Mouse (Mus musculus): ENCODE measurements around the gene Slc35g3. TPM values are rescaled to one million over a fixed set of nuclear protein-coding genes. Genes with fewer than 3 reads are reported as not detected.

Slc35g3 gene
- polyA plus RNA-seq, 1 experiment from 2014 or later: 0.21 TPM

- no peak overlapping the region for H3K4me3 ChIP-seq (ENCODE audit: low read depth, low read length)
- H3K36me3 ChIP-seq (ENCODE audit: control insufficient read depth, insufficient read depth, low read length): peaks cover 12% of the 10 kb centered on the region
- H3K9ac ChIP-seq (ENCODE audit: low read depth, low read length): no peak overlapping the region
- H3K4me1 ChIP-seq (ENCODE audit: control insufficient read depth, insufficient read depth, low read length): no peaks in the 10 kb centered on the region
- H3K27ac ChIP-seq (ENCODE audit: low read length): no peak overlapping the region
- no peak for ATAC-seq
- no peaks in the 10 kb centered on the region for H3K27me3 ChIP-seq (ENCODE audit: control insufficient read depth, insufficient read depth, low read depth, low read length)
- H3K4me2 ChIP-seq (ENCODE audit: low read length): no peak overlapping the region
- no peaks in the 10 kb centered on the region for H3K9me3 ChIP-seq (replicated peaks; ENCODE audit: control insufficient read depth, low read length, poor library complexity, severe bottlenecking)
- 86% methylated on average over 20 of the region's 20 CpGs for whole genome bisulfite sequencing
These were observed 14.7 kb upstream of the Slc35g3 start for GRCm38 (mm10) chr11:69776488-69776887.

GRCm38 (mm10) chr11:69775716-69776115 lies 13.9 kb upstream of the Slc35g3 start:
- Histone ChIP-seq H3K4me1 (ENCODE audit: control insufficient read depth, insufficient read depth, low read length) (no peaks in the 10 kb centered on the region), H3K9ac (ENCODE audit: low read depth, low read length) (no peak overlapping the region), H3K4me3 (ENCODE audit: low read depth, low read length) (no peak overlapping the region), H3K36me3 (ENCODE audit: control insufficient read depth, insufficient read depth, low read length) (peaks cover 12% of the 10 kb centered on the region), H3K9me3 (replicated peaks; ENCODE audit: control insufficient read depth, low read length, poor library complexity, severe bottlenecking) (no peaks in the 10 kb centered on the region), H3K27ac (ENCODE audit: low read length) (no peak overlapping the region), H3K4me2 (ENCODE audit: low read length) (no peak overlapping the region), H3K27me3 (ENCODE audit: control insufficient read depth, insufficient read depth, low read depth, low read length) (no peaks in the 10 kb centered on the region)
- ATAC-seq: no peak
- 74% methylated on average over 10 of the region's 10 CpGs for WGBS

GRCm38 (mm10) chr11:69774961-69775360 lies 13.2 kb upstream of the Slc35g3 start:
- Histone ChIP-seq H3K9me3 (replicated peaks; ENCODE audit: control insufficient read depth, low read length, poor library complexity, severe bottlenecking) (no peaks in the 10 kb centered on the region), H3K4me3 (ENCODE audit: low read depth, low read length) (no peak overlapping the region), H3K27ac (ENCODE audit: low read length) (no peak overlapping the region), H3K9ac (ENCODE audit: low read depth, low read length) (no peak overlapping the region), H3K27me3 (ENCODE audit: control insufficient read depth, insufficient read depth, low read depth, low read length) (no peaks in the 10 kb centered on the region), H3K36me3 (ENCODE audit: control insufficient read depth, insufficient read depth, low read length) (peaks cover 12% of the 10 kb centered on the region), H3K4me2 (ENCODE audit: low read length) (no peak overlapping the region), H3K4me1 (ENCODE audit: control insufficient read depth, insufficient read depth, low read length) (no peaks in the 10 kb centered on the region)
- no peak for ATAC-seq
- 51% methylated on average over 5 of the region's 5 CpGs for WGBS

- Histone ChIP-seq H3K4me1 (ENCODE audit: control insufficient read depth, insufficient read depth, low read length) (peaks cover 23% of the 10 kb centered on the region), H3K4me2 (ENCODE audit: low read length) (peak overlapping the region; percentile 68; the same call in 1 of the 2 replicates), H3K27me3 (ENCODE audit: control insufficient read depth, insufficient read depth, low read depth, low read length) (no peaks in the 10 kb centered on the region), H3K4me3 (ENCODE audit: low read depth, low read length) (no peak overlapping the region), H3K27ac (ENCODE audit: low read length) (no peak overlapping the region), H3K9me3 (replicated peaks; ENCODE audit: control insufficient read depth, low read length, poor library complexity, severe bottlenecking) (no peaks in the 10 kb centered on the region), H3K36me3 (ENCODE audit: control insufficient read depth, insufficient read depth, low read length) (no peaks in the 10 kb centered on the region), H3K9ac (ENCODE audit: low read depth, low read length) (peak overlapping the region; percentile 96; the same call in 1 of the 2 replicates)
- 64% methylated on average over 4 of the region's 4 CpGs for WGBS
- ATAC-seq: no peak
These were observed 5.8 kb upstream of the Slc35g3 start for GRCm38 (mm10) chr11:69767625-69767909.

- WGBS: 63% methylated on average over 13 of the region's 13 CpGs
- Histone ChIP-seq H3K9ac (ENCODE audit: low read depth, low read length) (peak overlapping the region; percentile 96), H3K9me3 (replicated peaks; ENCODE audit: control insufficient read depth, low read length, poor library complexity, severe bottlenecking) (no peaks in the 10 kb centered on the region), H3K36me3 (ENCODE audit: control insufficient read depth, insufficient read depth, low read length) (no peaks in the 10 kb centered on the region), H3K27ac (ENCODE audit: low read length) (peak overlapping the region; percentile 86), H3K4me1 (ENCODE audit: control insufficient read depth, insufficient read depth, low read length) (peaks cover 23% of the 10 kb centered on the region), H3K27me3 (ENCODE audit: control insufficient read depth, insufficient read depth, low read depth, low read length) (no peaks in the 10 kb centered on the region), H3K4me2 (ENCODE audit: low read length) (peak overlapping the region; percentile 68), H3K4me3 (ENCODE audit: low read depth, low read length) (peak overlapping the region; percentile 89)
- no peak; the same call in 1 of the 2 replicates for ATAC-seq
These were observed 5.3 kb upstream of the Slc35g3 start for GRCm38 (mm10) chr11:69766872-69767624.

- Histone ChIP-seq H3K4me1 (ENCODE audit: control insufficient read depth, insufficient read depth, low read length) (peaks cover 23% of the 10 kb centered on the region), H3K4me3 (ENCODE audit: low read depth, low read length) (peak overlapping the region; percentile 89), H3K9me3 (replicated peaks; ENCODE audit: control insufficient read depth, low read length, poor library complexity, severe bottlenecking) (no peaks in the 10 kb centered on the region), H3K36me3 (ENCODE audit: control insufficient read depth, insufficient read depth, low read length) (no peaks in the 10 kb centered on the region), H3K27me3 (ENCODE audit: control insufficient read depth, insufficient read depth, low read depth, low read length) (no peaks in the 10 kb centered on the region), H3K9ac (ENCODE audit: low read depth, low read length) (peak overlapping the region; percentile 96), H3K4me2 (ENCODE audit: low read length) (peak overlapping the region; percentile 68), H3K27ac (ENCODE audit: low read length) (peak overlapping the region; percentile 86)
- under 1% methylated on average over 37 of the region's 37 CpGs for WGBS
- ATAC-seq: peak; percentile 82
These were observed 4.4 kb upstream of the Slc35g3 start for GRCm38 (mm10) chr11:69766126-69766609.

- Histone ChIP-seq H3K4me3 (ENCODE audit: low read depth, low read length) (peak within 1 kb of the TSS; percentile 89), H3K9me3 (replicated peaks; ENCODE audit: control insufficient read depth, low read length, poor library complexity, severe bottlenecking) (no peaks in the 10 kb centered on the region), H3K9ac (ENCODE audit: low read depth, low read length) (peak within 1 kb of the TSS; percentile 96), H3K27me3 (ENCODE audit: control insufficient read depth, insufficient read depth, low read depth, low read length) (no peaks in the 10 kb centered on the region), H3K4me2 (ENCODE audit: low read length) (peak within 1 kb of the TSS; percentile 68), H3K27ac (ENCODE audit: low read length) (peak within 1 kb of the TSS; percentile 86), H3K4me1 (ENCODE audit: control insufficient read depth, insufficient read depth, low read length) (peaks cover 25% of the 10 kb centered on the region), H3K36me3 (ENCODE audit: control insufficient read depth, insufficient read depth, low read length) (no peaks in the 10 kb centered on the region)
- 19% methylated on average over 31 of the region's 55 CpGs for WGBS
- peak; percentile 68 for ATAC-seq
These were observed 3.7 kb upstream of the Slc35g3 start, which contains the start of gene Zbtb4 for GRCm38 (mm10) chr11:69765221-69766125. TSS of gene Zbtb4 (plus strand) at chr11:69765912.

- Histone ChIP-seq H3K9me3 (replicated peaks; ENCODE audit: control insufficient read depth, low read length, poor library complexity, severe bottlenecking) (no peaks in the 10 kb centered on the region), H3K4me1 (ENCODE audit: control insufficient read depth, insufficient read depth, low read length) (peaks cover 35% of the 10 kb centered on the region), H3K9ac (ENCODE audit: low read depth, low read length) (no peak overlapping the region), H3K36me3 (ENCODE audit: control insufficient read depth, insufficient read depth, low read length) (no peaks in the 10 kb centered on the region), H3K27me3 (ENCODE audit: control insufficient read depth, insufficient read depth, low read depth, low read length) (no peaks in the 10 kb centered on the region), H3K4me3 (ENCODE audit: low read depth, low read length) (no peak overlapping the region), H3K27ac (ENCODE audit: low read length) (no peak overlapping the region), H3K4me2 (ENCODE audit: low read length) (no peak overlapping the region)
- ATAC-seq: no peak
- 74% methylated on average over 7 of the region's 7 CpGs for WGBS
These were observed 1.8 kb upstream of the Slc35g3 start for GRCm38 (mm10) chr11:69763551-69763950.

GRCm38 (mm10) chr11:69760901-69761200 lies 917 bp downstream of the Slc35g3 start:
- Histone ChIP-seq H3K4me3 (ENCODE audit: low read depth, low read length) (no peak overlapping the region), H3K4me2 (ENCODE audit: low read length) (no peak overlapping the region), H3K9ac (ENCODE audit: low read depth, low read length) (no peak overlapping the region), H3K27ac (ENCODE audit: low read length) (peak overlapping the region; percentile 99), H3K36me3 (ENCODE audit: control insufficient read depth, insufficient read depth, low read length) (no peaks in the 10 kb centered on the region), H3K4me1 (ENCODE audit: control insufficient read depth, insufficient read depth, low read length) (peaks cover 36% of the 10 kb centered on the region), H3K27me3 (ENCODE audit: control insufficient read depth, insufficient read depth, low read depth, low read length) (no peaks in the 10 kb centered on the region), H3K9me3 (replicated peaks; ENCODE audit: control insufficient read depth, low read length, poor library complexity, severe bottlenecking) (no peaks in the 10 kb centered on the region)
- ATAC-seq: no peak
- 96% methylated on average over 7 of the region's 7 CpGs for WGBS
